26 mouse cellular contexts compared by ENCODE assay signal in the genomic region with DNA sequence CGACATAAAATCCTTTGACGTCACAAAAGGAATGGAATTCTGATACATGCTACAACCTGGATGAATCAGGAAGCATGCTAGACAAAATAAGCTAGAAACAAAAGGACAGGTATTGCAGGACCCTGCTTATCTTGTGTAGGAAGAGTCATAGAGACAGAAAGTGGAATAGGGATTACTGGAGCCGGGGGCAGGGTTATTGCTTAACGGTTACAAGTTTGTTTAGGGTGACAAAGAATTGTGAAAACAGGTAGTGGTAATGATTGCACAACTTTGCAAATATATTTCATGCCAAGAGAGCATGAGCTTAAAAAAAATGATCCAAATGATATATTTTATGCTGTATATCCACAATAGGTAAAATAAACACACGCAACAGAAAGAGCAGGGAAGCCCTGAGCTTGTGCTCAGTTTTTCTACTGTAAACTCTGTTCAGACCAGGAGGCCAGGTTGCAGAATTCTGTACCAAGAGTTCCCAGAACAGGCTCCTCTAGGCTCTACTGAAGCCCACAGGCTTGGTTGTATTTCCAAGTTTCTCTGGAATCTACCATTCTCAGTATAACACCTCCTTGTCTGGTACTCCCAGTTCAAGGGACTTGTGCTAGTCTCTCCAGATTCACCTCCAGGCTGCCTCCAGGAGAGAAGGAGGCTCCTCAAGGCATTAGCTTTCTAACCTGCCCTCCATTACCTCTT. TPM values are rescaled to one million over a fixed set of nuclear protein-coding genes. Genes with fewer than 3 reads are reported as not detected.
DNase-seq lines count a peak whose midpoint lies in the region; ATAC-seq and TF ChIP-seq lines count a peak whose summit lies in the region.
"Had no signal": no experiment of that assay in that cellular context is flagged by ENCODE, and none has a peak within 500 bp of the region (broad histone marks: within the 10 kb centered on the region; RNA-seq: fewer than 3 reads in every experiment).

No protein-coding gene starts in this region.

- peak; percentile 6 for DNase-seq in adrenal gland, adult 2 months
- DNase-seq in adrenal gland, adult 18-20 months (ENCODE audit: low spot score in 2 of 2), result no peak
- peak; percentile 33 for DNase-seq in lung, postnatal 0 days (ENCODE audit: low spot score)
- no peak for DNase-seq in lung, postnatal 4 days
- DNase-seq in left cerebral cortex, adult 8-10 months (ENCODE audit: low spot score in 2 of 2), result no peak
- DNase-seq: cerebellum, adult 11-12 months; cerebellum, postnatal 10 days; heart, adult 2 months; heart, postnatal 14 days; kidney, adult 8-10 months; kidney, postnatal 10 days; right cerebral cortex, adult 18-20 months; thymus, postnatal 36 days had no signal

- peak overlapping the region; percentile 15; the same call in 1 of the 2 replicates for H3K27ac ChIP-seq in lung, postnatal 0 days (ENCODE audit: low read length)
- peak overlapping the region; percentile 66 for H3K27ac ChIP-seq in liver, embryonic 16.5 days (ENCODE audit: low read length)
- H3K27ac ChIP-seq: embryonic facial prominence, embryonic 12.5 days; heart, adult 2 months; heart, embryonic 13.5 days; limb, embryonic 12.5 days; midbrain, embryonic 10.5 days; neural tube, embryonic 13.5 days; stomach, embryonic 15.5 days had no signal

- H3K36me3 ChIP-seq in lung, postnatal 0 days (ENCODE audit: insufficient read depth, low read length), result no peaks in the 10 kb centered on the region
- H3K36me3 ChIP-seq in liver, embryonic 16.5 days (ENCODE audit: control insufficient read depth, insufficient read depth), result no peaks in the 10 kb centered on the region
- H3K36me3 ChIP-seq: embryonic facial prominence, embryonic 12.5 days; limb, embryonic 12.5 days; neural tube, embryonic 13.5 days; stomach, embryonic 15.5 days had no signal

- no peak for TF ChIP-seq EP300 in lung, postnatal 0 days (IDR thresholded peaks at IDR 0.05)

- TF ChIP-seq CTCF in lung, postnatal 0 days (IDR thresholded peaks at IDR 0.05), result no peak

- WGBS in lung, postnatal 0 days, result 78% methylated on average over 5 of the region's 5 CpGs
- 65% methylated on average over 5 of the region's 5 CpGs for WGBS in liver, embryonic 16.5 days (ENCODE audit: insufficient replicate concordance)

- no peaks in the 10 kb centered on the region for H3K9me3 ChIP-seq in lung, postnatal 0 days (ENCODE audit: low read length)
- no peaks in the 10 kb centered on the region for H3K9me3 ChIP-seq in liver, embryonic 16.5 days (replicated peaks; ENCODE audit: control insufficient read depth, low read length)
- H3K9me3 ChIP-seq: embryonic facial prominence, embryonic 12.5 days; heart, embryonic 13.5 days; limb, embryonic 12.5 days; midbrain, embryonic 10.5 days; neural tube, embryonic 13.5 days; stomach, embryonic 15.5 days had no signal

- no peak overlapping the region for H3K4me3 ChIP-seq in lung, postnatal 0 days (ENCODE audit: low read depth, low read length)
- no peak overlapping the region for H3K4me3 ChIP-seq in liver, embryonic 16.5 days (ENCODE audit: low read depth, low read length)
- H3K4me3 ChIP-seq: embryonic facial prominence, embryonic 12.5 days; heart, adult 2 months; heart, embryonic 13.5 days; limb, embryonic 12.5 days; midbrain, embryonic 10.5 days; myocyte; neural tube, embryonic 13.5 days; stomach, embryonic 15.5 days had no signal

- H3K27me3 ChIP-seq in lung, postnatal 0 days (replicated peaks; ENCODE audit: insufficient read depth, low read length), result no peaks in the 10 kb centered on the region
- H3K27me3 ChIP-seq in liver, embryonic 16.5 days (ENCODE audit: control insufficient read depth, insufficient read depth, low read depth, low read length), result no peaks in the 10 kb centered on the region
- H3K27me3 ChIP-seq: embryonic facial prominence, embryonic 12.5 days; heart, embryonic 13.5 days; limb, embryonic 12.5 days; neural tube, embryonic 13.5 days; stomach, embryonic 15.5 days had no signal

- no peaks in the 10 kb centered on the region for H3K4me1 ChIP-seq in lung, postnatal 0 days (ENCODE audit: insufficient read depth, low read depth, low read length)
- H3K4me1 ChIP-seq in liver, embryonic 16.5 days (ENCODE audit: control insufficient read depth, low read depth, low read length), result no peaks in the 10 kb centered on the region
- H3K4me1 ChIP-seq: embryonic facial prominence, embryonic 12.5 days; heart, embryonic 13.5 days; limb, embryonic 12.5 days; midbrain, embryonic 10.5 days; neural tube, embryonic 13.5 days; stomach, embryonic 15.5 days had no signal

- no peak overlapping the region for H3K4me2 ChIP-seq in lung, postnatal 0 days (replicated peaks; ENCODE audit: low read depth, low read length)
- H3K4me2 ChIP-seq in liver, embryonic 16.5 days (ENCODE audit: low read depth, low read length), result no peak overlapping the region
- H3K4me2 ChIP-seq: embryonic facial prominence, embryonic 12.5 days; heart, embryonic 13.5 days; limb, embryonic 12.5 days; neural tube, embryonic 13.5 days; stomach, embryonic 15.5 days had no signal

- no peak for ATAC-seq in lung, postnatal 0 days
- ATAC-seq in liver, embryonic 16.5 days (ENCODE audit: low read depth), result peak; percentile 76
- ATAC-seq in neutrophil, adult 5-6 weeks (ENCODE audit: extremely low read depth, insufficient number of reproducible peaks, low FRiP score, poor library complexity, severe bottlenecking), result peak; percentile 74
- ATAC-seq in inflammation-experienced regulatory T-cells, adult 6 months, result no peak
- ATAC-seq: CD4-positive, CD25-positive, alpha-beta regulatory T cell, adult 4 months; forebrain, embryonic 14.5 days; midbrain, embryonic 16.5 days had no signal

- no peak overlapping the region for H3K9ac ChIP-seq in lung, postnatal 0 days (replicated peaks; ENCODE audit: low read depth)
- no peak overlapping the region for H3K9ac ChIP-seq in liver, embryonic 16.5 days (ENCODE audit: low read depth, low read length)
- H3K9ac ChIP-seq: embryonic facial prominence, embryonic 12.5 days; heart, embryonic 13.5 days; limb, embryonic 12.5 days; neural tube, embryonic 13.5 days; stomach, embryonic 15.5 days had no signal

RNA-seq across cellular contexts. Expression of a gene that starts 39.6 kb away (rescaled TPM):
- 100 to 1,000 TPM; 115 to 139 TPM for total RNA-seq in adrenal gland, adult 2 months (2021)
- polyA plus RNA-seq in adrenal gland, adult 2 months (2012; rRNA removed), result 278 and 289 TPM in 2 replicates
- total RNA-seq in adrenal gland, adult 18-20 months (2021), result 100 to 1,000 TPM; 116 to 127 TPM
- 79.8 and 97.3 TPM in 2 replicates for polyA plus RNA-seq in lung, postnatal 0 days (2015; fragmentation: Nextera tagmentation; extraction: Ambion mirVana)
- polyA plus RNA-seq in liver, embryonic 16.5 days (2015; fragmentation: Nextera tagmentation; extraction: Ambion mirVana), result 50.6 and 52.7 TPM in 2 replicates
- 175 and 193 TPM in 2 replicates for total RNA-seq in neutrophil, adult 5-6 weeks (2017)
- 100 to 1,000 TPM in 1 of 3 experiments, 10 to 100 TPM in 2; 62.1 to 160 (median 84.8) TPM for polyA plus RNA-seq in inflammation-experienced regulatory T-cells, adult 6 months (2017; shearing (Covaris generic))
- 100 to 1,000 TPM; 246 to 311 (median 276) TPM for total RNA-seq in left cerebral cortex, adult 8-10 months (2022)

Comparison
In these comparisons a context has a peak if more than half of its experiments do, and no peak if none do; other contexts are left out.
1. DNase-seq: peak in adrenal gland, adult 2 months (single experiment) and lung, postnatal 0 days (single experiment); none in adrenal gland, adult 18-20 months (0 of 2), lung, postnatal 4 days (0 of 2) and left cerebral cortex, adult 8-10 months (0 of 2).
2. ATAC-seq: peak in liver, embryonic 16.5 days (single experiment) and neutrophil, adult 5-6 weeks (single experiment); none in lung, postnatal 0 days (single experiment) and inflammation-experienced regulatory T-cells, adult 6 months (single experiment).